Comparison of ENCODE assay signal across 20 mouse cellular contexts in genomic region chr12:73722060-73722459, GRCm38 (mm10).
DNase-seq lines count a peak whose midpoint lies in the region; ATAC-seq lines count a peak whose summit lies in the region.
"Had no signal": no experiment of that assay in that cellular context is flagged by ENCODE, and none has a peak within 500 bp of the region (broad histone marks: within the 10 kb centered on the region; RNA-seq: fewer than 3 reads in every experiment).

No protein-coding gene starts in this region.

- peak overlapping the region; percentile 5; the same call in 1 of the 2 replicates for H3K27ac ChIP-seq in heart, embryonic 12.5 days (ENCODE audit: poor library complexity, severe bottlenecking)
- H3K27ac ChIP-seq: forebrain, embryonic 13.5 days; hindbrain, postnatal 0 days; limb, embryonic 12.5 days; liver, embryonic 12.5 days; stomach, embryonic 15.5 days had no signal

- WGBS in heart, embryonic 12.5 days, result 47% methylated on average over 3 of the region's 3 CpGs

- no peaks in the 10 kb centered on the region for H3K9me3 ChIP-seq in heart, embryonic 12.5 days (replicated peaks)
- H3K9me3 ChIP-seq: forebrain, embryonic 13.5 days; liver, embryonic 12.5 days; stomach, embryonic 15.5 days had no signal

- no peak overlapping the region for H3K4me2 ChIP-seq in heart, embryonic 12.5 days
- H3K4me2 ChIP-seq: forebrain, embryonic 13.5 days; limb, embryonic 12.5 days; liver, embryonic 12.5 days; lung, embryonic 14.5 days; stomach, embryonic 15.5 days had no signal

- intact Hi-C loops in heart, postnatal 14 days (cut with DNase I), result loop anchor here (5.0 kb wide), 1 partner anchor 55 kb away; no protein-coding TSS in a partner anchor

- no peaks in the 10 kb centered on the region for H3K27me3 ChIP-seq in heart, embryonic 12.5 days (replicated peaks)
- H3K27me3 ChIP-seq: CH12.LX; forebrain, embryonic 13.5 days; limb, embryonic 12.5 days; liver, embryonic 12.5 days; stomach, embryonic 15.5 days had no signal

- no peak overlapping the region for H3K9ac ChIP-seq in heart, embryonic 12.5 days
- H3K9ac ChIP-seq: forebrain, embryonic 13.5 days; limb, embryonic 12.5 days; liver, embryonic 12.5 days; lung, embryonic 14.5 days; stomach, embryonic 15.5 days had no signal

- H3K4me1 ChIP-seq in heart, embryonic 12.5 days (replicated peaks), result peaks cover 26% of the 10 kb centered on the region
- H3K4me1 ChIP-seq: forebrain, embryonic 13.5 days; limb, embryonic 12.5 days; liver, embryonic 12.5 days; stomach, embryonic 15.5 days had no signal

- H3K36me3 ChIP-seq in heart, embryonic 12.5 days, result peaks cover 12% of the 10 kb centered on the region; the same call in 1 of the 2 replicates
- H3K36me3 ChIP-seq: limb, embryonic 12.5 days; liver, embryonic 12.5 days; stomach, embryonic 15.5 days had no signal

- H3K4me3 ChIP-seq in heart, embryonic 12.5 days, result no peak overlapping the region
- H3K4me3 ChIP-seq: forebrain, embryonic 13.5 days; limb, embryonic 12.5 days; liver, embryonic 12.5 days; stomach, embryonic 15.5 days had no signal

- peak; percentile 70 for DNase-seq in gastrocnemius, adult 18-20 months (ENCODE audit: low spot score)
- DNase-seq in gastrocnemius, postnatal 4 days (ENCODE audit: low spot score in 2 of 2), result no peak
- peak; percentile 34 to 39 for DNase-seq in adrenal gland, postnatal 36 days
- DNase-seq in heart, postnatal 14 days, result peak; percentile 12 to 50
- no peak for DNase-seq in kidney, adult 11 months
- DNase-seq: cerebellum, adult 18-20 months; lung, embryonic 14.5 days; lung, postnatal 4 days; right cerebral cortex, postnatal 25 days; thymus, adult 18-20 months had no signal

- ATAC-seq in heart, embryonic 12.5 days (ENCODE audit: insufficient number of reproducible peaks, low FRiP score), result no peak
- ATAC-seq in granulocyte monocyte progenitor cell, adult 5-6 weeks (replicated peaks; ENCODE audit: poor library complexity, severe bottlenecking), result no peak
- ATAC-seq: forebrain, embryonic 13.5 days; hindbrain, postnatal 0 days; intestine, postnatal 0 days; liver, embryonic 12.5 days; midbrain, embryonic 16.5 days had no signal

Comparison
In these comparisons a context has a peak if more than half of its experiments do, and no peak if none do; other contexts are left out.
1. DNase-seq: peak in gastrocnemius, adult 18-20 months (single experiment), adrenal gland, postnatal 36 days (2 of 2) and heart, postnatal 14 days (2 of 2); none in gastrocnemius, postnatal 4 days (0 of 2) and kidney, adult 11 months (single experiment).